Mouse (Mus musculus): Measurements from ENCODE around the gene Ccdc115.

Ccdc115 gene

GRCm38 (mm10) chr1:34439215-34439960, at the start of gene Ccdc115, which contains the start of gene Imp4:
TSS of gene Ccdc115 (minus strand) at chr1:34439672.
TSS of gene Imp4 (plus strand) at chr1:34439851.
- DNase-seq (ENCODE audit: low spot score in 2 of 2): peak; percentile 90 to 95

GRCm38 (mm10) chr1:34487383-34487782, 47.9 kb upstream of the Ccdc115 start:
- DNase-seq (ENCODE audit: low spot score in 2 of 2): no peak

GRCm38 (mm10) chr1:34485461-34486188, 46.2 kb upstream of the Ccdc115 start:
- DNase-seq (ENCODE audit: low spot score in 2 of 2): peak; percentile 18 to 33

GRCm38 (mm10) chr1:34484470-34484869, 45.0 kb upstream of the Ccdc115 start:
- DNase-seq (ENCODE audit: low spot score in 2 of 2): no peak

- no peak for DNase-seq (ENCODE audit: low spot score in 2 of 2)
These were observed 42.6 kb upstream of the Ccdc115 start for GRCm38 (mm10) chr1:34481920-34482669.

GRCm38 (mm10) chr1:34480801-34481200, 41.3 kb upstream of the Ccdc115 start:
- no peak for DNase-seq (ENCODE audit: low spot score in 2 of 2)

GRCm38 (mm10) chr1:34478891-34479655, 39.6 kb upstream of the Ccdc115 start:
- no peak for DNase-seq (ENCODE audit: low spot score in 2 of 2)

GRCm38 (mm10) chr1:34472427-34473300, 33.2 kb upstream of the Ccdc115 start:
- peak in 1 of 2 experiments; percentile 18 for DNase-seq (ENCODE audit: low spot score in 2 of 2)

- DNase-seq (ENCODE audit: low spot score in 2 of 2): no peak
These were observed 30.3 kb upstream of the Ccdc115 start for GRCm38 (mm10) chr1:34469801-34470200.

- no peak for DNase-seq (ENCODE audit: low spot score in 2 of 2)
These were observed 29.0 kb upstream of the Ccdc115 start for GRCm38 (mm10) chr1:34468500-34468899.

- DNase-seq (ENCODE audit: low spot score in 2 of 2): no peak
These were observed 28.6 kb upstream of the Ccdc115 start for GRCm38 (mm10) chr1:34468051-34468450.

- DNase-seq (ENCODE audit: low spot score in 2 of 2): no peak
These were observed 26.0 kb upstream of the Ccdc115 start for GRCm38 (mm10) chr1:34465445-34465844.

GRCm38 (mm10) chr1:34464310-34464817, 24.9 kb upstream of the Ccdc115 start:
- DNase-seq (ENCODE audit: low spot score in 2 of 2): no peak

- peak in 1 of 2 experiments; percentile 40 for DNase-seq (ENCODE audit: low spot score in 2 of 2)
These were observed 23.3 kb upstream of the Ccdc115 start for GRCm38 (mm10) chr1:34462766-34463165.

- peak in 1 of 2 experiments; percentile 15 for DNase-seq (ENCODE audit: low spot score in 2 of 2)
These were observed 20.6 kb upstream of the Ccdc115 start for GRCm38 (mm10) chr1:34460061-34460441.

- DNase-seq (ENCODE audit: low spot score in 2 of 2): peak; percentile 88 to 90
These were observed 20.0 kb upstream of the Ccdc115 start, which contains the start of gene Ptpn18 for GRCm38 (mm10) chr1:34459284-34460060. TSS of gene Ptpn18 (plus strand) at chr1:34459762.

GRCm38 (mm10) chr1:34458431-34458830, 19.0 kb upstream of the Ccdc115 start:
- no peak for DNase-seq (ENCODE audit: low spot score in 2 of 2)

- DNase-seq (ENCODE audit: low spot score in 2 of 2): no peak
These were observed 3.7 kb upstream of the Ccdc115 start for GRCm38 (mm10) chr1:34443124-34443523.

- DNase-seq (ENCODE audit: low spot score in 2 of 2): no peak
These were observed 624 bp upstream of the Ccdc115 start for GRCm38 (mm10) chr1:34439961-34440630.
